Mouse (Mus musculus) cerebellum, adult 2 months (tissue): ENCODE results near the gene Hspa12a.

Experiments used
- CTCF ChIP-seq: fragments of 200-500 bp; IDR thresholded peaks from 2 replicates; pipeline ENCODE4 v1.5.1; 2011; ENCODE audit warnings: low read depth, mild to moderate bottlenecking, control low read depth, low read length, moderate library complexity, borderline replicate concordance; ENCODE audit not compliant: insufficient read depth
- POLR2A ChIP-seq: fragments of 200-500 bp; IDR thresholded peaks from 2 replicates; pipeline ENCODE4 v1.6.1; 2011; ENCODE audit warnings: low read length, control low read depth, borderline replicate concordance; ENCODE audit not compliant: insufficient read depth

GRCm38 (mm10) chr19:58840721-58841271 is 102.7 kb downstream of the Hspa12a start:
- no peak for TF ChIP-seq POLR2A
- TF ChIP-seq CTCF, result no peak
